Mouse (Mus musculus): Measurements from ENCODE around the gene Rad17. TPM values are rescaled to one million over a fixed set of nuclear protein-coding genes. Genes with fewer than 3 reads are reported as not detected.

The Rad17 gene
- 0.14 and 0.57 TPM in 2 replicates for polyA plus RNA-seq (2012; rRNA removed)

GRCm38 (mm10) chr13:100650550-100651438 is at the start of gene Rad17, which contains the start of gene Ak6:
Gene Rad17 (minus strand): TSS chr13:100651051.
Gene Ak6 (plus strand): TSS chr13:100650979.

GRCm38 (mm10) chr13:100669291-100670022 is 18.6 kb upstream of the Rad17 start, which contains the start of gene Ccdc125:
Gene Ccdc125 (plus strand): TSS chr13:100669717.

DNA sequence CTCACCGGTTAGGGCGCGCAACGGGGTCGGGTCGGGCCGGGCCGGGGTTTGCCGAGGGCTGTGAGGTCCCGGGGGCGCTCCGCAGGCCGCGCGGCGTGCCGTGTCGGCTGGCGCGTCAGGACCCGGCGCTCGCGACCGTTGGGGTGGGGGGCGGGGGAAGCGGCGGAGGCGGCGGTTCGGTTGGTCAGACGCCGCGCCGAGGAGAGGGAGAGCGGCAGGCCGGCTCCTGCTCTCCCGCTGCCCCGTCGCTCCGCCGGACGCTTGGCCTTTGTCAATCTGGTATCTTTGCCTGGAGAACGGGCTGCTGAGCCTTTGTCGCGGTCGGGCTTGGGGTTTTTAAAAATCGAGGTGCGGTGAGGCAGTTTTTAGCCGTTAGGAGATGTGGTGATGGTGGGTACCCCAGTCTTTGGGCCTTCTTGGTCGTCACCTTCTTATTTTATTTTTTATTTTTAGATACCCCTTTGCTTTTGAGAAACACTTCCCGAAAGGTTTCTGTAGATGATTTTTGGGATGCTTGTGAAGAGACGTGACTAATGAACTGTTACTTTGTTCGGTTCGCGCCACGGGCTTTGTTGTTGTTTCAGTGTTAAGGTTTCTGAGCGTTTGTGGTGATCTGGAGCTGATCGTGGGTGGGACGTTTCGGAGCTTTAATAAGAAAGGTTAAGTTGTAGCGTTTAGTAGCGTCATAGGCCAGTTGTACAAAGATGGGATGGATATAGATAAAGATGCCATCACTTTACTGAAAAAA is 762 bp upstream of the Rad17 start, which contains the start of gene Taf9:
Gene Taf9, plus strand, starts transcription at position 141 of the 748 bp plus-strand sequence.

GRCm38 (mm10) chr13:100616181-100617087 is 34.4 kb downstream of the Rad17 start, which contains the start of gene Marveld2:
Gene Marveld2 (minus strand): TSS chr13:100616971.

Other genes with a start within 250 kb of the Rad17 start
- 0.03 and 0.23 TPM in 2 replicates for gene Naip1, start 198.2 kb downstream of the Rad17 start, polyA plus RNA-seq (2012; rRNA removed)
- gene Gtf2h2, start 158.5 kb downstream of the Rad17 start, polyA plus RNA-seq (2012; rRNA removed): 4.9 and 13.1 TPM in 2 replicates
- gene Ocln, start 98.3 kb downstream of the Rad17 start, polyA plus RNA-seq (2012; rRNA removed): 3.3 and 5.5 TPM in 2 replicates
- 4.3 and 5.3 TPM in 2 replicates for gene Marveld2, start 34.1 kb downstream of the Rad17 start, polyA plus RNA-seq (2012; rRNA removed)
- gene Ak6, start 72 bp downstream of the Rad17 start, polyA plus RNA-seq (2012; rRNA removed): 4.1 and 4.6 TPM in 2 replicates
- gene Taf9, start 528 bp upstream of the Rad17 start, polyA plus RNA-seq (2012; rRNA removed): not detected in 2 replicates
- gene Ccdc125, start 18.7 kb upstream of the Rad17 start, polyA plus RNA-seq (2012; rRNA removed): 0.24 and 0.35 TPM in 2 replicates
- 3.8 and 5.3 TPM in 2 replicates for gene Cdk7, start 79.9 kb upstream of the Rad17 start, polyA plus RNA-seq (2012; rRNA removed)
- gene Mrps36, start 93.6 kb upstream of the Rad17 start, polyA plus RNA-seq (2012; rRNA removed): 10.3 and 11.9 TPM in 2 replicates
- 0.09 TPM in 1 of 2 replicates, not detected in the other for gene Cenph, start 124.8 kb upstream of the Rad17 start, polyA plus RNA-seq (2012; rRNA removed)
- gene Ccnb1, start 135.5 kb upstream of the Rad17 start, polyA plus RNA-seq (2012; rRNA removed): 2.4 and 3.7 TPM in 2 replicates
- 5.9 and 6.8 TPM in 2 replicates for gene Slc30a5, start 182.4 kb upstream of the Rad17 start, polyA plus RNA-seq (2012; rRNA removed)

Measured in stomach, adult 2 months (tissue).